Mouse (Mus musculus): ENCODE data around the gene Urod. TPM values are rescaled to one million over a fixed set of nuclear protein-coding genes. Genes with fewer than 3 reads are reported as not detected.

The Urod gene
- polyA plus RNA-seq, 1 experiment from 2014 or later: 76.6 TPM

- peaks cover 18% of the 10 kb centered on the region for H3K36me3 ChIP-seq (ENCODE audit: insufficient read depth, low read length)
- no peak for TF ChIP-seq EP300 (IDR thresholded peaks at IDR 0.05)
- no peak for TF ChIP-seq CTCF (IDR thresholded peaks at IDR 0.05)
- ATAC-seq: no peak
Observed at GRCm38 (mm10) chr4:117007058-117007457, 12.8 kb upstream of the Urod start.

GRCm38 (mm10) chr4:117005611-117006400, 11.6 kb upstream of the Urod start:
- Histone ChIP-seq H3K9ac (replicated peaks; ENCODE audit: low read depth) (no peak overlapping the region), H3K4me3 (ENCODE audit: low read depth, low read length) (no peak overlapping the region), H3K27me3 (replicated peaks; ENCODE audit: insufficient read depth, low read length) (no peaks in the 10 kb centered on the region), H3K27ac (ENCODE audit: low read length) (no peak overlapping the region), H3K9me3 (ENCODE audit: low read length) (no peaks in the 10 kb centered on the region), H3K4me2 (replicated peaks; ENCODE audit: low read depth, low read length) (no peak overlapping the region), H3K36me3 (ENCODE audit: insufficient read depth, low read length) (peaks cover 22% of the 10 kb centered on the region), H3K4me1 (ENCODE audit: insufficient read depth, low read depth, low read length) (no peaks in the 10 kb centered on the region)
- no peak for DNase-seq (ENCODE audit: low spot score)
- 72% methylated on average over 7 of the region's 7 CpGs for WGBS
- no peak for ATAC-seq
- TF ChIP-seq EP300 (IDR thresholded peaks at IDR 0.05) (no peak), CTCF (IDR thresholded peaks at IDR 0.05) (peak; percentile 14; the same call in 1 of the 2 replicates)

More at GRCm38 (mm10) chr4:117007058-117007457, 12.8 kb upstream of the Urod start:
- no peak for DNase-seq (ENCODE audit: low spot score)
- H3K4me3 ChIP-seq (ENCODE audit: low read depth, low read length): no peak overlapping the region
- no peaks in the 10 kb centered on the region for H3K4me1 ChIP-seq (ENCODE audit: insufficient read depth, low read depth, low read length)
- H3K27ac ChIP-seq (ENCODE audit: low read length): no peak overlapping the region
- no peak overlapping the region for H3K4me2 ChIP-seq (replicated peaks; ENCODE audit: low read depth, low read length)
- H3K9ac ChIP-seq (replicated peaks; ENCODE audit: low read depth): no peak overlapping the region
- WGBS: 54% methylated on average over 3 of the region's 3 CpGs
- no peaks in the 10 kb centered on the region for H3K27me3 ChIP-seq (replicated peaks; ENCODE audit: insufficient read depth, low read length)
- H3K9me3 ChIP-seq (ENCODE audit: low read length): no peaks in the 10 kb centered on the region

GRCm38 (mm10) chr4:117004649-117005048, 10.4 kb upstream of the Urod start:
- Histone ChIP-seq H3K27ac (ENCODE audit: low read length) (no peak overlapping the region), H3K4me1 (ENCODE audit: insufficient read depth, low read depth, low read length) (no peaks in the 10 kb centered on the region), H3K9ac (replicated peaks; ENCODE audit: low read depth) (no peak overlapping the region), H3K4me2 (replicated peaks; ENCODE audit: low read depth, low read length) (no peak overlapping the region), H3K27me3 (replicated peaks; ENCODE audit: insufficient read depth, low read length) (no peaks in the 10 kb centered on the region), H3K36me3 (ENCODE audit: insufficient read depth, low read length) (peaks cover 24% of the 10 kb centered on the region), H3K4me3 (ENCODE audit: low read depth, low read length) (no peak overlapping the region), H3K9me3 (ENCODE audit: low read length) (no peaks in the 10 kb centered on the region)
- DNase-seq (ENCODE audit: low spot score) (no peak), ATAC-seq (no peak)
- WGBS: 82% methylated on average over 4 of the region's 4 CpGs
- TF ChIP-seq EP300 (IDR thresholded peaks at IDR 0.05): no peak
- no peak for TF ChIP-seq CTCF (IDR thresholded peaks at IDR 0.05)

GRCm38 (mm10) chr4:117002543-117003521, 8.6 kb upstream of the Urod start:
- ATAC-seq (peak; percentile 74), DNase-seq (ENCODE audit: low spot score) (peak; percentile 82)
- no peak overlapping the region for H3K9ac ChIP-seq (replicated peaks; ENCODE audit: low read depth)
- H3K27ac ChIP-seq (ENCODE audit: low read length): no peak overlapping the region
- H3K9me3 ChIP-seq (ENCODE audit: low read length): no peaks in the 10 kb centered on the region
- no peaks in the 10 kb centered on the region for H3K4me1 ChIP-seq (ENCODE audit: insufficient read depth, low read depth, low read length)
- H3K4me3 ChIP-seq (ENCODE audit: low read depth, low read length): no peak overlapping the region
- H3K4me2 ChIP-seq (replicated peaks; ENCODE audit: low read depth, low read length): no peak overlapping the region
- no peaks in the 10 kb centered on the region for H3K27me3 ChIP-seq (replicated peaks; ENCODE audit: insufficient read depth, low read length)
- 53% methylated on average over 38 of the region's 38 CpGs for WGBS
- no peak for TF ChIP-seq EP300 (IDR thresholded peaks at IDR 0.05)
- peak; percentile 87 for TF ChIP-seq CTCF (IDR thresholded peaks at IDR 0.05)
- peaks cover 29% of the 10 kb centered on the region for H3K36me3 ChIP-seq (ENCODE audit: insufficient read depth, low read length)

- no peak for ATAC-seq
- Histone ChIP-seq H3K4me2 (replicated peaks; ENCODE audit: low read depth, low read length) (no peak overlapping the region), H3K36me3 (ENCODE audit: insufficient read depth, low read length) (peaks cover 29% of the 10 kb centered on the region), H3K27ac (ENCODE audit: low read length) (no peak overlapping the region), H3K9ac (replicated peaks; ENCODE audit: low read depth) (no peak overlapping the region), H3K4me1 (ENCODE audit: insufficient read depth, low read depth, low read length) (no peaks in the 10 kb centered on the region), H3K27me3 (replicated peaks; ENCODE audit: insufficient read depth, low read length) (no peaks in the 10 kb centered on the region), H3K4me3 (ENCODE audit: low read depth, low read length) (no peak overlapping the region), H3K9me3 (ENCODE audit: low read length) (no peaks in the 10 kb centered on the region)
- no peak for DNase-seq (ENCODE audit: low spot score)
- TF ChIP-seq CTCF (IDR thresholded peaks at IDR 0.05): no peak
- TF ChIP-seq EP300 (IDR thresholded peaks at IDR 0.05): no peak
- WGBS: 91% methylated on average over 16 of the region's 16 CpGs
Observed at GRCm38 (mm10) chr4:117001957-117002356, 7.7 kb upstream of the Urod start.

GRCm38 (mm10) chr4:116999513-117000154, 5.4 kb upstream of the Urod start:
- Histone ChIP-seq H3K27ac (ENCODE audit: low read length) (no peak overlapping the region), H3K9me3 (ENCODE audit: low read length) (no peaks in the 10 kb centered on the region), H3K4me2 (replicated peaks; ENCODE audit: low read depth, low read length) (no peak overlapping the region), H3K27me3 (replicated peaks; ENCODE audit: insufficient read depth, low read length) (no peaks in the 10 kb centered on the region), H3K36me3 (ENCODE audit: insufficient read depth, low read length) (peaks cover 29% of the 10 kb centered on the region), H3K9ac (replicated peaks; ENCODE audit: low read depth) (no peak overlapping the region), H3K4me1 (ENCODE audit: insufficient read depth, low read depth, low read length) (peaks cover 6% of the 10 kb centered on the region), H3K4me3 (ENCODE audit: low read depth, low read length) (no peak overlapping the region)
- DNase-seq (ENCODE audit: low spot score) (no peak), ATAC-seq (no peak)
- 94% methylated on average over 17 of the region's 17 CpGs for WGBS
- TF ChIP-seq EP300 (IDR thresholded peaks at IDR 0.05): no peak
- TF ChIP-seq CTCF (IDR thresholded peaks at IDR 0.05): no peak

Data from lung, postnatal 0 days (tissue).